Mouse (Mus musculus): Measurements from ENCODE around the gene Gm2431. TPM values are rescaled to one million over a fixed set of nuclear protein-coding genes. Genes with fewer than 3 reads are reported as not detected.

Gene Gm2431
- polyA plus RNA-seq, 1 experiment from 2014 or later = not detected

Other genes starting within 250 kb of the Gm2431 start
- 50.6 and 50.9 TPM in 2 replicates for gene Mob2, start 197.3 kb downstream of the Gm2431 start, polyA plus RNA-seq (2016; fragmentation: Nextera tagmentation; extraction: Ambion mirVana)
- gene Dusp8, start 162.5 kb downstream of the Gm2431 start, polyA plus RNA-seq (2016; fragmentation: Nextera tagmentation; extraction: Ambion mirVana) = 41.5 and 44.3 TPM in 2 replicates
- gene Gm45618, start 137.6 kb downstream of the Gm2431 start, polyA plus RNA-seq (2016; fragmentation: Nextera tagmentation; extraction: Ambion mirVana) = not detected in 2 replicates
- gene Gm39115, start 122.3 kb downstream of the Gm2431 start, polyA plus RNA-seq (2016; fragmentation: Nextera tagmentation; extraction: Ambion mirVana) = not detected in 2 replicates
- not detected in 2 replicates for gene Gm45337, start 113.7 kb downstream of the Gm2431 start, polyA plus RNA-seq (2016; fragmentation: Nextera tagmentation; extraction: Ambion mirVana)
- not detected in 2 replicates for gene Gm29735, start 101.2 kb downstream of the Gm2431 start, polyA plus RNA-seq (2016; fragmentation: Nextera tagmentation; extraction: Ambion mirVana)
- not detected in 2 replicates for gene Gm4553, start 92.6 kb downstream of the Gm2431 start, polyA plus RNA-seq (2016; fragmentation: Nextera tagmentation; extraction: Ambion mirVana)
- not detected in 2 replicates for gene Krtap5-2, start 82.3 kb downstream of the Gm2431 start, polyA plus RNA-seq (2016; fragmentation: Nextera tagmentation; extraction: Ambion mirVana)
- gene Gm10153, start 68.0 kb downstream of the Gm2431 start, polyA plus RNA-seq (2016; fragmentation: Nextera tagmentation; extraction: Ambion mirVana) = not detected in 2 replicates
- not detected in 2 replicates for gene Krtap5-3, start 57.0 kb downstream of the Gm2431 start, polyA plus RNA-seq (2016; fragmentation: Nextera tagmentation; extraction: Ambion mirVana)
- not detected in 2 replicates for gene Gm7579, start 46.5 kb downstream of the Gm2431 start, polyA plus RNA-seq (2016; fragmentation: Nextera tagmentation; extraction: Ambion mirVana)
- gene Krtap5-5, start 28.4 kb downstream of the Gm2431 start, polyA plus RNA-seq (2016; fragmentation: Nextera tagmentation; extraction: Ambion mirVana) = not detected in 2 replicates
- not detected in 2 replicates for gene Gm40460, start 17.3 kb downstream of the Gm2431 start, polyA plus RNA-seq (2016; fragmentation: Nextera tagmentation; extraction: Ambion mirVana)
- not detected in 2 replicates for gene Gm4559, start 16.0 kb upstream of the Gm2431 start, polyA plus RNA-seq (2016; fragmentation: Nextera tagmentation; extraction: Ambion mirVana)
- gene Krtap5-1, start 38.8 kb upstream of the Gm2431 start, polyA plus RNA-seq (2016; fragmentation: Nextera tagmentation; extraction: Ambion mirVana) = not detected in 2 replicates
- not detected in 2 replicates for gene Krtap5-4, start 45.2 kb upstream of the Gm2431 start, polyA plus RNA-seq (2016; fragmentation: Nextera tagmentation; extraction: Ambion mirVana)
- gene Ifitm10, start 115.4 kb upstream of the Gm2431 start, polyA plus RNA-seq (2016; fragmentation: Nextera tagmentation; extraction: Ambion mirVana) = 0.43 and 0.63 TPM in 2 replicates
- 0.56 TPM in 1 of 2 replicates, not detected in the other for gene Gm49369, start 124.3 kb upstream of the Gm2431 start, polyA plus RNA-seq (2016; fragmentation: Nextera tagmentation; extraction: Ambion mirVana)
- gene Ctsd, start 129.7 kb upstream of the Gm2431 start, polyA plus RNA-seq (2016; fragmentation: Nextera tagmentation; extraction: Ambion mirVana) = 163 and 183 TPM in 2 replicates
- 0.56 TPM in 1 of 2 replicates, not detected in the other for gene Syt8, start 176.5 kb upstream of the Gm2431 start, polyA plus RNA-seq (2016; fragmentation: Nextera tagmentation; extraction: Ambion mirVana)
- 0.66 TPM in 1 of 2 replicates, not detected in the other for gene Tnni2, start 183.5 kb upstream of the Gm2431 start, polyA plus RNA-seq (2016; fragmentation: Nextera tagmentation; extraction: Ambion mirVana)
- 9.8 and 11.1 TPM in 2 replicates for gene Lsp1, start 202.5 kb upstream of the Gm2431 start, polyA plus RNA-seq (2016; fragmentation: Nextera tagmentation; extraction: Ambion mirVana)
- gene Tnnt3, start 240.5 kb upstream of the Gm2431 start, polyA plus RNA-seq (2016; fragmentation: Nextera tagmentation; extraction: Ambion mirVana) = 1.0 and 1.1 TPM in 2 replicates

All from midbrain, embryonic 12.5 days (tissue).